Mouse (Mus musculus): ENCODE results near the gene Fign.

DNA sequence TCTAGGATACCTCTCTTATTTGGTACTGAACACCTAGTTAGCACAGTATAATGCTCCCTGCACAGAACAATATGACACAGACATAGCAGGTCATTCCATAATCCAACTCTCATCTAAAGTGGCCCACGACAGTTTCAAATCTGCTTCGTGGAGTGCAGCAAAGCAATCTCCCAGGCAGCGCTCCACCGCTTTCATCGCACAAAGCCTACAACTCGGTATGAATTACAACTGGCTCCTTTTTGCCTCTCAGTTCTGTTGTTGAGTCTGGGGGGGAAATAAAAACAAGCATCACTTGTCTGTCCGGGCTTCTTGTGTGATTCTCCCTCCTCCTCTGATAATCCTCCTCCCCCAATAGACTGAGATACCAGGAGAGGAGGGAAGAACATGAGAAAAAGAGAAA is 116.4 kb downstream of the Fign start:
- TF ChIP-seq CTCF (IDR thresholded peaks at IDR 0.05; ENCODE audit: borderline replicate concordance, control insufficient read depth, extremely low read depth, insufficient read depth, low read length, poor library complexity), result no peak
- no peak for TF ChIP-seq POLR2A (IDR thresholded peaks at IDR 0.05; ENCODE audit: control insufficient read depth, extremely low read depth, insufficient read depth, low read length, poor library complexity)
